Mouse (Mus musculus): Measurements from ENCODE around the gene Aak1.

GRCm38 (mm10) chr6:87034395-87034794 lies 185.1 kb downstream of the Aak1 start:
- TF ChIP-seq CTCF (IDR thresholded peaks at IDR 0.05; ENCODE audit: control insufficient read depth, insufficient read depth, insufficient replicate concordance, low read depth, low read length) (no peak), POLR2A (IDR thresholded peaks at IDR 0.05; ENCODE audit: control insufficient read depth, low read depth, low read length) (no peak)

Measured in testis, adult 2 months (tissue).